Mouse (Mus musculus) cerebellum, postnatal 25 days (tissue): ENCODE results near the gene Cfap46.

Source experiments
- DNase-seq, 2 experiments: peaks; one replicate each; pipeline ENCODE4 v3.0.0; 2021; ENCODE audit warnings: mixed read lengths in 2 of 2

Gene Cfap46

GRCm38 (mm10) chr7:139579261-139579905 is 104.2 kb downstream of the Cfap46 start:
- no peak for DNase-seq

DNA sequence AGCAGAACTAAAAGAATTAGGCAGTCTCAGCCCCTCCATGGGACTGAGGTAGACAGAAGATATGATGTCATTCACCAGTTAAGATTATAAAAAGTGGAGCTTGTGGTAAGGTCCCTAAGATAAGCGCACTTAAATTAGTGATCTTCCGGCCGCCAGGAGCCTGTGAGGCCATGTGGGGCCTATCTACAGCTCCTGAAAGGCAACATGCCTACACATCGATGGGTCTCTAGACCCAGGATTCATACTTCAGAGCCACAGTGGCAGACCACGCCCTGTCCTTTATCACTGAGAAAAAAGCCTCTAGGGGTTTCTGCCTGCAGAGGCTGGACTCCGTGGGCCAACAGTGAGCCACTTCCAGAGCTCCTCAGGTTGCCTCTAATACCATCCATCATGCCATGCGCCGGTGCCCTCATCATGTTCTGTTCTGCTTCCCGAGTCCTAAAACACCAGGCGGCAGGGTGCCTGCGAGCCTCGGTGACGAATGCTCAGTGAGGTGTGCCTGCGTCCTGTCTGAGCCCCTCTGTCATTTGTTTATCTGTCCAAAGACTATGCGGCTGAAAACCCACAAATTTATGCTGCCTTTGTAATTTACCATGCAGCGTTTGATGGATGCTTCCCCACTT is 107.4 kb downstream of the Cfap46 start:
- DNase-seq: no peak

GRCm38 (mm10) chr7:139572665-139573064 is 111.0 kb downstream of the Cfap46 start:
- no peak for DNase-seq

GRCm38 (mm10) chr7:139570788-139571187 is 112.8 kb downstream of the Cfap46 start:
- DNase-seq: no peak

DNA sequence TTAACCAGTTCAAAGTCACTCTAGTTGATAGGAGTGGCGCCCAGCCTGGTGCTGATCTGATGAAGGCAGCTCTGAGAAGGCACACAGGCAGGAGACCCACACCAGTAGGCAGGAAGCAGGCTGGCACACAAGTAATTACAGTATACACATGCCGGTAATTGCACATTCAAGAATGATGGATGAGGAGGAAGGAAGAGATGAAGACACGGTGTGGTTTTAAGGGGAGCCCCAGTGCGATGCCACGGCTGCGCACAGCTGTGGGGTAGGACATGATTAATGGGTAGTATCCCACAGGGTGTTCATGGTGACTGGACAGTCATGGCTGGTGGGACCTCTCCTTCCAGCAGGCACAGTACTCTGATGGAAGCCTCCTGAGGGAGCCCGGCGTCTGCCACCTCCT is 117.1 kb downstream of the Cfap46 start:
- DNase-seq: no peak

GRCm38 (mm10) chr7:139565998-139566397 is 117.6 kb downstream of the Cfap46 start:
- DNase-seq: no peak

DNA sequence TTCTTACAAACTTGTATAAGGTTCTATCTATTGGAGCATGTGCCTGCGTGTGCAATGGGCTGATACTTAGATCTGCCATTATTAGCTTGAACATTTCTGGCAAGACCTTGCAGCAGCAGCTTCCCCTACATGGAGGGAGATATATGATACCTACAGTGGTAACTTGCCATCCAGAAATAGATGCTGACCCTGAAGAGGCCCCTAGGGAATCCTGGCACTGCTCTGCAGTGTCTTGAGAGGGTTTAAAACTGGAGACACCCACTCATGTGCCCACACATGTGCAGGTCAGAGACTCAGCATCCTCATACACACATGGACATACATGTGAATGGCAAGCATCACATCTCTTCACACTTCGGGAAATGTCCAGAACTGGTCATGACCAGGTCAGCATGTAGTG is 119.5 kb downstream of the Cfap46 start:
- DNase-seq: no peak

- DNase-seq: no peak
These were observed 120.2 kb downstream of the Cfap46 start for GRCm38 (mm10) chr7:139563425-139563824.

DNA sequence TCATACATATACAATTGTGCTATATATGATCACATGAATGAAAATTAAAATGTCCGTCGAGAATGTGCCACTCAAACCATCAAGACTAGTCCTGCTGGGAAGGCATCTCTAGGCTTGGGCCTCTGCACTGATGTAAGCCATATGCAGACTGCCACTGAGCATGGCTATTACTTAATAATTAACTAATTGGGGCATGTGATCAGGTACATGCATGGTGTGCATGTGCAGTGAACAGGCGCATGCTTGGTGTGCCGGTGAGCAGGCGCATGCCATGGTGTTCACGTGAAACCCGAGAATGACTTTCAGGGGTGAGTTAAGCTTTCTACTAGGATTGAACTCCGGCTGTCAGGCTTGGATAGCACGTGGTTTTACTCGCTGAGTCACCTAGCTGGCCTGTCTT is 124.0 kb downstream of the Cfap46 start:
- no peak for DNase-seq

DNA sequence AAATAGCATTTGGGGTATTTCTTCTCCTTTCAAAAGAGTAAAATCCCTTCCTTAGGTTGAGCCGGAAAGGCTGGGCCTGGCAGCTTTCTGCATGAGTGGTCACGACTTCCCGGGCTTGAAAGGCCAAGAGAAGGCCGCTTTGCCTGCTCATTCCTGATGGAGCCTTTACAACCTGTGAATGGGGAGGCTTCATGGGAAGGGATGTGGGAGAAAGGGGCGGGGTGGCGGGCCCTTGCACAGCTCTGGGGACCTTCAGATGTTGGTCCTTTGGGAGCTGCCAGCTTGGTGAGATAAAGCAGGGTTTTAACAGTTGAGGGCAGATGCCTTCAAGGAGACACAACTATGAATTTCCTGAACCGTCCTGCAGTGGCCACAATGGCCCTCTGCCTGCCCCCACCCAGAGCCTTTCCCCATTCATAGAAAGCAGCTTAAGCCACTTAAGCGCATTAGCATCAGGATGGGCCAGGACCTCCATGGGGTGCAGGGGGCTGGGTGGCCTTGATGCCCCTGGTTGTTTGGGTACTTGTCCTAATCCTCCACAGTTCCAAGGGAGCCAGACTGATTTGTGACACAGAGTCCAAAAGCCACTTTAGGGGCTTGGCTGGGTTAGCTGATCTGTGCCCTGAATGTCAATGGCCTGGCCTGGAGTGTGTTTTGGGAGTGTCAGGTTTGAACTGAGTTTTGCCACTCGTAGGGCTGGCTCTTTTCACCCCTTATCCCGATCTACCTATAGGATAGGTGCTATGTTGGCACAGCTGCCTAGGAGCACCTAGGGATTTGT is 126.7 kb downstream of the Cfap46 start:
- DNase-seq: no peak

DNA sequence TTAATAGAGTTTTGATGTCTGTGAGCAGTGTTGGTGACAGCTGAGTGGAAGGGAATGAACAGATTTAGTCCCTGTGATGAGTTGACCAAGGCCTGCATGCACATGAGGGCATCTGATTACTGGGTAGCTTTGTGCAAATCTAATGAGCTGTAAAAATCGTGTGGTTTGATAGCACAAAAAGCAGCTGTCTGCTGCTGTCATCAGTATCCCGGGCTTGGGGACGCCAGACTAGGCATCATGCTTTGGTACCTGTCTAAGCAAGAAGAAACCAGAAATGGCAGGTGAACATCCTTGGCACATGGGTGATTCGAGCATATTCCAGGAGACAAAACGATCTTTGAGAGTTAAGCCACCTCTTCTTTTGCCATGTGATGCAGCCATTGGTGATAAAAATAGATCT is 127.3 kb downstream of the Cfap46 start:
- DNase-seq: no peak

- DNase-seq: no peak
These were observed 132.1 kb downstream of the Cfap46 start for GRCm38 (mm10) chr7:139551519-139551918.
